Mouse (Mus musculus) heart, adult 2 months (tissue): ENCODE results near the gene Zdhhc23. TPM values are rescaled to one million over a fixed set of nuclear protein-coding genes. Genes with fewer than 3 reads are reported as not detected.

Experiments used
- DNase-seq, 2 experiments: peaks; one replicate each; pipeline ENCODE4 v3.0.0; 2021
- H3K27ac ChIP-seq: fragments of 200-600 bp; 2 replicates; pipeline ENCODE4 v1.8.1; 2022
- H3K27me3 ChIP-seq: fragments of 200-500 bp; 2 replicates; pipeline ENCODE4 v1.6.1; 2012; ENCODE audit warnings: mild to moderate bottlenecking, low read length, inconsistent platforms, mixed read lengths; ENCODE audit not compliant: control insufficient read depth, insufficient read depth
- H3K36me3 ChIP-seq: fragments of 200-500 bp; 2 replicates; pipeline ENCODE4 v1.6.1; 2012; ENCODE audit warnings: low read length, inconsistent platforms; ENCODE audit not compliant: control insufficient read depth, insufficient read depth
- H3K4me1 ChIP-seq: fragments of 200-500 bp; 2 replicates; pipeline ENCODE4 v1.6.1; 2011; ENCODE audit warnings: low read length; ENCODE audit not compliant: control insufficient read depth, insufficient read depth
- H3K4me3 ChIP-seq: fragments of 200-600 bp; 2 replicates; pipeline ENCODE4 v1.8.1; 2022
- H3K79me2 ChIP-seq: fragments of 200-500 bp; replicated peaks from 2 replicates; pipeline ENCODE4 v1.6.1; 2012; ENCODE audit warnings: mild to moderate bottlenecking, inconsistent platforms, low read length, moderate library complexity, mixed read lengths; ENCODE audit not compliant: control insufficient read depth, insufficient read depth
- H3K9ac ChIP-seq: fragments of 200-500 bp; 2 replicates; pipeline ENCODE4 v1.6.1; 2012; ENCODE audit warnings: low read depth, mild to moderate bottlenecking, control low read depth, inconsistent platforms, low read length, mixed read lengths
- CTCF ChIP-seq: fragments of 200-600 bp; IDR thresholded peaks from 2 replicates; pipeline ENCODE4 v1.8.1; 2022; ENCODE audit warnings: antibody characterized with exemption, mild to moderate bottlenecking, moderate library complexity
- EP300 ChIP-seq: fragments of 200-500 bp; IDR thresholded peaks from 2 replicates; pipeline ENCODE4 v1.6.1; 2011; ENCODE audit warnings: low read depth, low read length, control low read depth; ENCODE audit not compliant: insufficient read depth
- POLR2A ChIP-seq: fragments of 200-500 bp; IDR thresholded peaks from 2 replicates; pipeline ENCODE4 v1.6.1; 2011; ENCODE audit warnings: mild to moderate bottlenecking, low read depth, low read length, control low read depth; ENCODE audit not compliant: insufficient read depth
- WGBS: fragments of 180-500 bp; shearing (Covaris S2); methylation state at CpG from one replicate; pipeline ENCODE4 v1.1.7; 2018; 5-methylcytosine and 5-hydroxymethylcytosine counted together
- intact Hi-C: fragments of 180-260 bp; cut with DNase I; formaldehyde crosslinking; loops from one replicate; pipeline ENCODE4 v1.15.1; 2025
- polyA plus RNA-seq: library from polyadenylated mRNA; depleted of rRNA; stranded (reverse); fragments of >200 nt; gene quantifications from 2 replicates; pipeline ENCODE4 v1.2.3, GENCODE M21; 2012
- total RNA-seq, 2 experiments: library from RNA; stranded (reverse); gene quantifications; 2 replicates each; pipeline ENCODE4 v1.2.3; 2021

Zdhhc23 gene
- total and polyA plus RNA-seq, 3 experiments, result 0.25 to 0.42 (median 0.27) TPM

DNA sequence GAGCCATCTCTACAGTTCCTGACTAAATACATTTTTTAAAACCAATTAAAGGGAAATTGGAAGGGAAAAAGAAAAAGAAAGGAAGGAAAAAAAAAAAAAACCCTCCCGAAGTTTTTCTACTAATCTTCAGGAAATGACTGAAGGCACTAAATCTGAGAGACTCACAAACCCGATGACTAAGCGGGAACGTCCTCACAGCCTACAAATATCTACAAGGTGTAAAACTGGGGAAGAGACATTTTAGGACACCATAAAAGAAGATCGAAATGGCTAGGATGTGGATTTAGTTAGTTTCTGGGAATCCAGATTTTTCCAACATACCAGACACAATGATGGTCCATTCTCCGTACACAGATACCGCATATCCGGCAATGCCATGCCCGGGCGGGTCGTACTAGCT lies 6.4 kb downstream of the Zdhhc23 start:
- H3K79me2 ChIP-seq, result no peaks in the 10 kb centered on the region
- no peak overlapping the region for H3K27ac ChIP-seq
- no peaks in the 10 kb centered on the region for H3K36me3 ChIP-seq
- no peak for DNase-seq
- H3K4me3 ChIP-seq, result no peak overlapping the region
- intact Hi-C loops, result no loop called here
- no peaks in the 10 kb centered on the region for H3K4me1 ChIP-seq
- H3K9ac ChIP-seq, result no peak overlapping the region
- H3K27me3 ChIP-seq, result no peaks in the 10 kb centered on the region
- TF ChIP-seq POLR2A (no peak), EP300 (no peak), CTCF (no peak)
- 76% methylated on average over 11 of the region's 11 CpGs for WGBS

DNA sequence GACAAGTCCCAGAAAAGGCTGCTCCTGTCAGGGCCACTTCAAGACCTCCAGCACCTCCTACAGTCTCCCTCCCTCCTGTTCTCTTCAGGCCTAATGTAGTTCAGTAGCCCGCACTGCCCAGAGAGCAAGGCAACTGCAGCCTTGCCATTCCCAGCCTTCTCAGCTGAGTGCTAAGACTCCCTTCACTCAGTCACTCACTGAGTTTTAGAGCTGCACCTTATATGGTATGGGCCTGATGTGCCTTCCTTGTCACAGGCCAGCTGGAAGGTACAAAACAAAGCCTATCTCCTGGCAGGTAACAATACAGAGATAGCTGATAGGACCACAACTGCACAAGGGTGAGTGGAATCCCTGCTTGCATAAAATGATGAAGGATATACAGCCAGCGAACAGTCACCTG lies 7.2 kb downstream of the Zdhhc23 start:
- 98% methylated on average over 2 of the region's 2 CpGs for WGBS
- Histone ChIP-seq H3K4me1 (no peaks in the 10 kb centered on the region), H3K36me3 (no peaks in the 10 kb centered on the region), H3K27me3 (no peaks in the 10 kb centered on the region), H3K9ac (no peak overlapping the region), H3K79me2 (no peaks in the 10 kb centered on the region), H3K4me3 (no peak overlapping the region), H3K27ac (no peak overlapping the region)
- TF ChIP-seq POLR2A, result no peak
- TF ChIP-seq CTCF, result no peak
- TF ChIP-seq EP300, result no peak
- intact Hi-C loops, result no loop called here
- no peak for DNase-seq

DNA sequence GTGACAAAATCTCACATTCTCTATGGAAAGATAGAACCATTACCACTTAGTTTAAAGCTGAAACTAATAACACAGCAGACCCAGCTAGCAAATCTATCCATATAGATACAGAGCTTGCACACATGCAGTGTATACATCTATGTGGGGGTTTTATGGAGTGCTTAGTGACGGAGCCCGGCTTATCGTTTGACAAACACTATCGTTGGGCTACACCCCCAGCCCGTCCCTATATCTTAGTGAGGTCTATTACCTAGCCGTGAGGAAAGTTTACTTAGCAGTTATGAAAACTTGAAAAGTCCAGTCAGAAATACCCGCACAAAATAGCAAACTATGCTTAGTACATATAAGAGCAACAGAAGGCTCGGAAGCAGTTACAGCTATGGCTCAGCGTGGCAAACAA lies 7.8 kb downstream of the Zdhhc23 start:
- no peak overlapping the region for H3K4me3 ChIP-seq
- H3K4me1 ChIP-seq, result no peaks in the 10 kb centered on the region
- WGBS, result 89% methylated on average over 9 of the region's 9 CpGs
- no peaks in the 10 kb centered on the region for H3K36me3 ChIP-seq
- DNase-seq, result no peak
- intact Hi-C loops, result no loop called here
- TF ChIP-seq CTCF, result no peak
- TF ChIP-seq POLR2A, result no peak
- TF ChIP-seq EP300, result no peak
- H3K27ac ChIP-seq, result no peak overlapping the region
- no peak overlapping the region for H3K9ac ChIP-seq
- no peaks in the 10 kb centered on the region for H3K27me3 ChIP-seq
- H3K79me2 ChIP-seq, result no peaks in the 10 kb centered on the region

DNA sequence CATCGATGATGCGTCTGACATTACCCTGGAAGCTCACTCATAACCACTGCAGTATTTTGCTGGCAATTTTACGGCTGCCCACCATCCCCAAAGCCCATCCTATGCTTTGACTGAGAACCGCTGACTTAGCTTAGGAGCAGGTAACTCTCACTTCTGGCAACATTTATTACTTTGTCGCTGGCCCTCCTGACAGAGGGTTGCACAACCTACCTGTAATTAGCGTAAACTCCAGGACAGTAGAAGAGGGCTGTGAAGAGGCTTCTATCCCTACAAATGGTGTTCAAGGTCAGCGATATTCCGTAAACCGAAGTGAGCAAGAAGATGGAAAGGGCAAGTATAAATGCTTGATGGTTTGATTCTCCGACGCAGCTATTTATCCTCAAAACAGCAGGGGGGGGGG lies 8.4 kb downstream of the Zdhhc23 start:
- WGBS, result 95% methylated on average over 11 of the region's 11 CpGs
- Histone ChIP-seq H3K36me3 (no peaks in the 10 kb centered on the region), H3K4me3 (no peak overlapping the region), H3K27ac (no peak overlapping the region), H3K4me1 (no peaks in the 10 kb centered on the region), H3K27me3 (no peaks in the 10 kb centered on the region), H3K9ac (no peak overlapping the region), H3K79me2 (no peaks in the 10 kb centered on the region)
- DNase-seq, result no peak
- no peak for TF ChIP-seq POLR2A
- no peak for TF ChIP-seq CTCF
- no peak for TF ChIP-seq EP300
- intact Hi-C loops, result no loop called here

DNA sequence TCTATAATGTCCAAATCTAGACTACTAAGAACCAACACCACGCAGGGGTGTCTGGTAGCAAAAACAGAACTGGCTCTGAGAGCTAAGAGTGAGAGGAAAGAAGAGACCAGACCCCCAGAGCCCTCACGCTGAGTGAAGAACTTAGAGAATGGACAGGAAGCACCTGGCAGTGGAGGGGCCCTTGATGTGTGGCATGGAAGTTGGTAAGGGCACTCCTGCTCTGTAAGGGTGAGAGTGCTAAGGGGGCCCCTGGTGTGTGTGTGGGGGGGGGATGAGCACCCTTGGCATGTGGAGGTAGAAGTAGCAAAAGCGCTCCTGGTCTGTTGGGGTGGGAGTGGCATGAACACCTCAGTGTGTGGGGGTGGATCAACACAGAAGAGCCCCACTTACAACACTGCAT lies 9.2 kb downstream of the Zdhhc23 start:
- intact Hi-C loops, result no loop called here
- Histone ChIP-seq H3K27ac (no peak overlapping the region), H3K27me3 (no peaks in the 10 kb centered on the region), H3K9ac (no peak overlapping the region), H3K4me1 (no peaks in the 10 kb centered on the region; the same call in 1 of the 2 replicates), H3K79me2 (no peaks in the 10 kb centered on the region), H3K4me3 (no peak overlapping the region), H3K36me3 (no peaks in the 10 kb centered on the region)
- DNase-seq, result no peak
- no peak for TF ChIP-seq CTCF
- 71% methylated on average over 3 of the region's 3 CpGs for WGBS

DNA sequence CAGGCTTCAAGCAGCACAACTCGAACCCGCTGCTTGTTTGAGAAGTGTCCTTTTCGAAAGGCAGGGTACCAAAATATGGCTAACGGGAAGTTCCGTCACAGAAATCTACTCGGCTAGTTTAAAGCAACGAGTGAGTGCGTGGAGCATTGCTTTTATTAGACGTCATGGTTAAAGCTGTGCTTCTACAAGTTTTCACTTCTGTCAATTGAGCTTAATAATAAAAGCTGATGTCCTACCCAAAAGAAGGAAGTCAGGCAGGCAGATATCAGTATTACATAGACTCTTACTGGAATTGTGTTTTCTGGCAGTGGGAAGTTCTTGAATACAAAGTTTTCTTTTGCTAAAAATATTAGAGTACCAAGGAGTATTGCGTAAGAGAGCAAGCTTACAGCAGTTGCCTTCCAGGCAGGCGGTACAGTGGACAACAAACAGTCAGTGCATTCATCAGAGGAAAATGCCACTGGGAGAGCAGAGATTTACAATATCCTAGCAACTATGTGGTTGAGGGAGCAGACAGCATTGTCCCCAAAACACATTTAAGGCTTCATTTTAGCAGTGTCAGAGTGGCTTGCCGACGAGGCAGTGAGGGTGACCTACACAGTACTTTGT lies 13.7 kb downstream of the Zdhhc23 start:
- no peaks in the 10 kb centered on the region for H3K27me3 ChIP-seq
- 80% methylated on average over 13 of the region's 13 CpGs for WGBS
- intact Hi-C loops, result no loop called here
- no peak for DNase-seq
- no peaks in the 10 kb centered on the region; the same call in 1 of the 2 replicates for H3K4me1 ChIP-seq
- no peaks in the 10 kb centered on the region for H3K79me2 ChIP-seq
- H3K9ac ChIP-seq, result no peak overlapping the region
- TF ChIP-seq POLR2A (no peak), CTCF (no peak), EP300 (no peak)
- no peaks in the 10 kb centered on the region for H3K36me3 ChIP-seq
- H3K27ac ChIP-seq, result no peak overlapping the region
- no peak overlapping the region for H3K4me3 ChIP-seq
